Mouse (Mus musculus) gastrocnemius, adult 2 months (tissue): Measurements from ENCODE around the gene 5430419D17Rik. TPM values are rescaled to one million over a fixed set of nuclear protein-coding genes. Genes with fewer than 3 reads are reported as not detected.
A peak's percentile ranks its signal among the peaks of the same experiment; 100 is the strongest.

Experiments used
- DNase-seq: peaks from one replicate; pipeline ENCODE4 v3.0.0; 2022
- H3K27ac ChIP-seq: fragments of 200-600 bp; 2 replicates; pipeline ENCODE4 v1.8.1; 2022; ENCODE audit warnings: mild to moderate bottlenecking
- H3K4me3 ChIP-seq: fragments of 200-600 bp; 2 replicates; pipeline ENCODE4 v1.8.1; 2022; ENCODE audit warnings: mild to moderate bottlenecking, moderate library complexity
- CTCF ChIP-seq: fragments of 200-600 bp; IDR thresholded peaks from 2 replicates; pipeline ENCODE4 v1.8.1; 2022; ENCODE audit warnings: antibody characterized with exemption, mild to moderate bottlenecking, moderate library complexity
- intact Hi-C: fragments of 180-260 bp; cut with DNase I; formaldehyde crosslinking; loops from one replicate; pipeline ENCODE4 v1.15.1; 2025
- total RNA-seq, 2 experiments: library from RNA; stranded (reverse); gene quantifications; 2 replicates each; pipeline ENCODE4 v1.2.3; 2021

5430419D17Rik gene
- total RNA-seq, 2 experiments from 2014 or later = not detected

DNA sequence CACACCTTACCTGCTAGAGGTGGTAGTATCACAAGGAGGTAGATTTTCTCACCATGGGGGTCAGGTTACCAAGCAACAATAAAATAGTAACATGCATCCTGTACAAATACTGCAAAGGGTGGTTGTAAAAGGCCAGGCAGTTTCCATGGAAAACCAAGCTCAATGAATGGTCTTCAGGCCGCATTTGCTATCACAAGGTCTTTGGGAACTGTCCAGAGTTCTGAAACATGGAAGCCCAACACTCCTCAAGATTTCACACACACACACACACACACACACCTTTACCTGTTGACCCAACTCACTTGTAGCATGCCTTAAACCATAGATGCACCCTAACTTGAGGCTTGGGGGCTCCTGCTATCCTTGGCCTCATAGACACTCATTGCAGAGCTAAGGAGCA lies 70.8 kb downstream of the 5430419D17Rik start:
- Histone ChIP-seq H3K27ac (no peak overlapping the region), H3K4me3 (no peak overlapping the region)
- no peak for DNase-seq
- TF ChIP-seq CTCF = no peak
- intact Hi-C loops = no loop called here

DNA sequence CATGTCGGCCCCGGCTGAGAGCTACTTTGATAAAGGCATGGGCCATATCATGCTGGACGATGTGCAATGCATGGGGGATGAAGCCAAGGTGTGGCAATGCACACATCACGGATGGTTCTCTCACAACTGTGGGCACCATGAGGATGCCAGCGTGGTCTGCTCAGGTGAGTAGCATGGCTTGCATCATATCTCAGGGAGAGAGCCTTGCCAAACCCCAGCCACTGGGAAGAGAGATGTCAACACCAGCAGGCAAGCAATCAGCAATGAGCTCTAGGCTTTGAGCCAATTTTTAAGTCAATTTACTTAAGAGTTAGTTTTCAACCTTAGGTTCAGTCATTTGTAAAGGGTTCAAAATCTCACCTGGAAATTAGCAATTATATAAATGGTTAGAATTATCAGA lies 82.6 kb downstream of the 5430419D17Rik start:
- Histone ChIP-seq H3K27ac (no peak overlapping the region), H3K4me3 (no peak overlapping the region)
- no peak for TF ChIP-seq CTCF
- intact Hi-C loops = no loop called here
- no peak for DNase-seq

DNA sequence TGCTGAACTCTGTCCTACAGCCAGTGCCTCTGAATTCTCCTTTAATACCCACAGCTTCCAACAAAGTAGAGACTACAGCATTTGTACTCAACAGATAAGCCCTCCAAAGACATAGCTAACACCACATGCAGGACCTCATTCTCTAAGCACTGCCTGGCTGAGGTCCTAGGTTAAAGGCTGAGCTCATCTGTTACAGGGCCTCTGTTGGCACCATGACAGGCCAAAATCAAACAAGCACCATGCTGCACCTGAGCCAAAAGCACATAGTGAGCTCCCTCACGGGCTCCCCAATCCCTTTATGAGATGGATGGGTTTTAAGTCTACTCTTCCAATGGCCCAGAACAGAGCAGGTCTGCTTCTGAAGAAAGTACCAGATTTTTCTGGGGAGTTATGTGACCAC lies 83.1 kb downstream of the 5430419D17Rik start:
- DNase-seq = no peak
- intact Hi-C loops = no loop called here
- H3K27ac ChIP-seq = no peak overlapping the region
- no peak for TF ChIP-seq CTCF
- H3K4me3 ChIP-seq = no peak overlapping the region

- Histone ChIP-seq H3K4me3 (no peak overlapping the region), H3K27ac (no peak overlapping the region)
- intact Hi-C loops = no loop called here
- no peak for TF ChIP-seq CTCF
- no peak for DNase-seq
These were observed 86.7 kb downstream of the 5430419D17Rik start for GRCm38 (mm10) chr7:131260946-131261345.

GRCm38 (mm10) chr7:131264251-131264650 lies 90.0 kb downstream of the 5430419D17Rik start:
- Histone ChIP-seq H3K4me3 (no peak overlapping the region), H3K27ac (no peak overlapping the region)
- TF ChIP-seq CTCF = no peak
- intact Hi-C loops = no loop called here
- no peak for DNase-seq

GRCm38 (mm10) chr7:131265851-131266250 lies 91.6 kb downstream of the 5430419D17Rik start:
- no peak overlapping the region for H3K4me3 ChIP-seq
- no peak overlapping the region for H3K27ac ChIP-seq
- intact Hi-C loops = no loop called here
- DNase-seq = no peak
- no peak for TF ChIP-seq CTCF

DNA sequence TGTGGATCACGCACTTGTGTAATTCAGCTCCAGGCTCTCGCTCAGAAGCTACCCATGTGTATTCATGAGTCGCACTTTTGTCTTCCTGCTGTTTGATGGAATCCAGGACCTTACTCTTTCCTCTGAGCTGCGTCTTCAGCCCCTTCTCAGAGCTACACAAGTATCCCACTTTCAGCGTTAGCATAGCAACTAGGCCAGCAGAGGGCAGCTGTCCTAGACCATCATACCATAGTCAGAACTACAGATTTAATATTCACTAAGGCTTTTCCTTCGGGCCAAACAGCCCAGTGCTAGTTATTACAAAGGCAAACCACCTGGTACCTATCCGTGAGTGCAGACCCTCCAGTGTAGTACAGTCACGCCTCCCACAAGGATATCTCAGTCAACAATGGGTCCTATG lies 122.9 kb downstream of the 5430419D17Rik start:
- DNase-seq = no peak
- Histone ChIP-seq H3K4me3 (no peak overlapping the region), H3K27ac (no peak overlapping the region)
- peak; percentile 30; the same call in 1 of the 2 replicates for TF ChIP-seq CTCF
- intact Hi-C loops = no loop called here

DNA sequence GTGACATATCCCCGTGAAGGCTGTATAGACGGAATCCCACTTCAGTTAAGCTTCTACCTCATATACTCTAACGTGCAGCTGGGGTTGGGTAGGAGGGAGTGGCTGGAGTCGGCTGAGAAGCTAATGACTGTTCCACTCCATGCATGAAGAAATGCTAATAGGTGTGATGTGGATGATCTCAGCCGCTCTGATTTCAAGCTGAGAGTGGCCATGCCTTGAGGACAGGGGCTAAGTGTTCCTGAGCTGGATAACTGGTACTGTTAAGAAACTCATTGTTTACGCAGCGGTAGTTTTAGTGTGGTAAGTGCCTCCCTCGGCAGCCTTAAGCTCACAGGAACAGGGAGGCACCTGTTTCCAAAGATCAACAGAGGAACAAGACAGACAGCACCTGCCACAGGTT lies 129.1 kb downstream of the 5430419D17Rik start:
- Histone ChIP-seq H3K4me3 (no peak overlapping the region), H3K27ac (no peak overlapping the region)
- intact Hi-C loops = no loop called here
- DNase-seq = no peak
- TF ChIP-seq CTCF = no peak

DNA sequence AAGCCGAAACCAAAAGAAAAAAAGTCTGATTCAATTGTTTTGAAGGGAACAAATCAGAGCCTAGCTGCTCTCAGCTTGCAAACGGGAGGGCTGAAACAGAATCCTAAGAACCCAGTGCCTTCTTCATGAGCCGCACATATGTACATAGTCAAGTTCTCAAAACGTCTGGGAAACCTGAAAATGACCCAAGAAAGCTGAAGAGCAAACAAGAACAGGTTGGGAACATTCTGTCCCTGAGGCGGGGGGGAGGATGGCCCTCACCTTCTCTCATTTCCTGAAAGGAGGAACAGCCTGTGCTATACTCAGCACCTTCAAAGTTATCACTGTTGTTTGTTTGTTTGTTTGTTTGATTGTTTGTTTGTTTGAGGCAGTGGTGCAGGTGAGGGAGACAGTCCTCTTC lies 132.5 kb downstream of the 5430419D17Rik start:
- DNase-seq = no peak
- Histone ChIP-seq H3K4me3 (no peak overlapping the region), H3K27ac (no peak overlapping the region)
- intact Hi-C loops = no loop called here
- TF ChIP-seq CTCF = no peak

DNA sequence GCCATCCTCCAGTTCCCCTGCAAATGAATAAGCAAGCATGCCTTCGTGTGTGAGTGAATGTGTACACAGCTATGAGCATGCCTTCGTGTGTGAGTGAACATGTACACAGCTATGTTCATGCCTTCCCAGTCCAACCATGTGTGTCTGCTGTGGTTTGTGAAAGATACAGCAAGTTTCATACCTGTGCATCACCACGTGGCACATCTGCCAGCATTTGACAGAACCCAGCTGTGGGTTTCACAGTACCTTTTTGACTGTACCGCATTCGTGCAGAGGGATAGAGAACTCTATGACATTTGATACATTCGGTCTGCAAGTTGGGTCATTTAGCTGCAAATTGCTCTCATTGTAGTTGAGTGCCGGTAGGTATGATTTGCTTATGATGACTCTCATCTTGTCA lies 140.3 kb downstream of the 5430419D17Rik start:
- no peak overlapping the region for H3K4me3 ChIP-seq
- no peak overlapping the region for H3K27ac ChIP-seq
- intact Hi-C loops = no loop called here
- no peak for DNase-seq
- TF ChIP-seq CTCF = no peak

GRCm38 (mm10) chr7:131317587-131317986 lies 143.4 kb downstream of the 5430419D17Rik start:
- H3K27ac ChIP-seq = no peak overlapping the region
- no peak for TF ChIP-seq CTCF
- no peak overlapping the region for H3K4me3 ChIP-seq
- intact Hi-C loops = no loop called here
- no peak for DNase-seq

DNA sequence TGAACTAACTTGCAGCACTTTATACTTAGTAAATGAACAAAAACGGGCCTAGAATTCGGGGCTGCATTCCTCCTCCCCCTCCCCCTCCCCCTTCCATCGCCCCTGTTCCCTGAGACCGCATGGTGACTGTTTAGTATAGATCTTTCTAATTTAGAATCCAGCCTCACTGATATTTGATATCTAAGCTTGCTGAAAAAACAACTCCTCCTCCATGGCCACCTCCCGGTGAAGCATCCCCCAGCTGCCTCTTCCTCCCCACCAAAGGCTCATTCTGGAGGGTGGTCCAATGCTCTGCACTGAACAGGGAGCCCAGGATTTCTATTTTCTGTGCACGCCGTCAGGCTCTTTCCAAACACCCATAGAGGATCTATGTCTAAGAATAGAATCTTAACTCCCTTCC lies 144.1 kb downstream of the 5430419D17Rik start:
- DNase-seq = no peak
- no peak overlapping the region for H3K27ac ChIP-seq
- no peak for TF ChIP-seq CTCF
- H3K4me3 ChIP-seq = no peak overlapping the region
- intact Hi-C loops = no loop called here

GRCm38 (mm10) chr7:131322192-131322591 lies 148.0 kb downstream of the 5430419D17Rik start, which contains the start of gene Cuzd1:
Gene Cuzd1 (minus strand): TSS chr7:131322292.
- TF ChIP-seq CTCF = no peak
- peak; percentile 45 for DNase-seq
- H3K27ac ChIP-seq = no peak within 1 kb of the TSS
- intact Hi-C loops = no loop called here
- H3K4me3 ChIP-seq = no peak within 1 kb of the TSS

DNA sequence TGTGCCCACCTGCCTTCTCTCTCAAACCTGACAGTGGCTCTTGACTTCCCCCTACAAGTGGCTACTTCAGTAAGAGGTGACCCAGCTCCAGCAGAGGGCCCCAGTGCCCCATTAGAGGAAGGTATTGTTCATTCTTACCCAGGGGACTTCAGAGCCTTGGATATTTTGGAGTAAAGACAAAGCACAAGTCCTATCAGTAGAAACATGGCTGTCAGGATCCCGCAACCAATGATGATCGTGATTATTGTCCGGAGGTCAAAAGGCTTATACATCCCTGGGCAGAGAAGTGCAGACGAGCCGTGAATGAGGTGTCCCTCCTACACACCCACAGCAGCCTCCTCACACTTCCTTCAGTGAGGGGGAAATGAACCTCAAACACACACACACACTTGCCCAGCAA lies 152.9 kb downstream of the 5430419D17Rik start:
- TF ChIP-seq CTCF = no peak
- intact Hi-C loops = no loop called here
- Histone ChIP-seq H3K4me3 (no peak overlapping the region), H3K27ac (no peak overlapping the region)
- no peak for DNase-seq

- no peak for TF ChIP-seq CTCF
- no peak for DNase-seq
- Histone ChIP-seq H3K4me3 (no peak within 1 kb of the TSS), H3K27ac (no peak within 1 kb of the TSS)
- intact Hi-C loops = no loop called here
These were observed 155.2 kb downstream of the 5430419D17Rik start, which contains the start of gene Fam24b for GRCm38 (mm10) chr7:131329416-131329815. Gene Fam24b (minus strand): TSS chr7:131329516.
